Mouse (Mus musculus): ENCODE results near the gene Aurkaip1. TPM values are rescaled to one million over a fixed set of nuclear protein-coding genes. Genes with fewer than 3 reads are reported as not detected.

Gene Aurkaip1
- polyA plus RNA-seq, 1 experiment from 2014 or later, result 157 TPM

GRCm38 (mm10) chr4:155791240-155791933 is 39.7 kb upstream of the Aurkaip1 start:
- Histone ChIP-seq H3K27me3 (ENCODE audit: insufficient read depth, low read length) (no peaks in the 10 kb centered on the region), H3K27ac (ENCODE audit: low read length) (peak overlapping the region; percentile 65), H3K9ac (replicated peaks; ENCODE audit: low read length) (peak overlapping the region; percentile 31; the same call in 1 of the 2 replicates), H3K9me3 (ENCODE audit: low read length) (no peaks in the 10 kb centered on the region), H3K4me2 (replicated peaks; ENCODE audit: low read depth, low read length) (peak overlapping the region; percentile 38), H3K4me3 (ENCODE audit: low read length) (no peak overlapping the region), H3K36me3 (ENCODE audit: insufficient read depth, low read length) (no peaks in the 10 kb centered on the region), H3K4me1 (ENCODE audit: insufficient read depth, low read length) (peaks cover 17% of the 10 kb centered on the region)
- ATAC-seq (ENCODE audit: low FRiP score, low TSS enrichment), result peak; percentile 67
- WGBS, result 41% methylated on average over 24 of the region's 24 CpGs

DNA sequence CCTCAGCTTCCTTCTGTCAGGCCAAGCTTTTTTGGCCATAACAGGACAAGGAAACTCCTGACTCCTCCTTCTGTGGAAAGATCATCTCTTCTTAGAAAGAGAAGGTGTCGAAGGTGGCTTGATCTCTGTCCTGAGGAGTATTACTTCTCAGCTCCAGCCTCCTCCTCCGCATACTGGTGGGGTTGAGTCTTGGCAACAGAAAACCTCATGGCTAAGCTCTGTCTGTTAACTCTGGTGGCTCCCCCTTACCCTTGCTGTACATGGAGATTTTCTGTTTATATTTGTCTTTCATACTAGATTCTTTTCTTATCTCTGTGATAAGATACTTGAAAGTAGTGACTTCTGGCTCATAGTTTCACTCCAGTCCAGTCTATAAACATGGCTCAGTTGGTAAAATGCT is 37.3 kb upstream of the Aurkaip1 start:
- H3K27ac ChIP-seq (ENCODE audit: low read length), result no peak overlapping the region
- H3K4me2 ChIP-seq (replicated peaks; ENCODE audit: low read depth, low read length), result no peak overlapping the region
- 53% methylated on average over 2 of the region's 2 CpGs for WGBS

GRCm38 (mm10) chr4:155802075-155802474 is 29.0 kb upstream of the Aurkaip1 start:
- 90% methylated on average over 1 of the region's 1 CpGs for WGBS
- no peaks in the 10 kb centered on the region for H3K9me3 ChIP-seq (ENCODE audit: low read length)

More for the DNA sequence above, 37.3 kb upstream of the Aurkaip1 start:
- Histone ChIP-seq H3K4me1 (ENCODE audit: insufficient read depth, low read length) (peaks cover 17% of the 10 kb centered on the region), H3K9me3 (ENCODE audit: low read length) (no peaks in the 10 kb centered on the region), H3K27me3 (ENCODE audit: insufficient read depth, low read length) (no peaks in the 10 kb centered on the region), H3K4me3 (ENCODE audit: low read length) (no peak overlapping the region), H3K36me3 (ENCODE audit: insufficient read depth, low read length) (no peaks in the 10 kb centered on the region), H3K9ac (replicated peaks; ENCODE audit: low read length) (no peak overlapping the region)
- ATAC-seq (ENCODE audit: low FRiP score, low TSS enrichment), result no peak

GRCm38 (mm10) chr4:155802741-155803339 is 28.2 kb upstream of the Aurkaip1 start, which contains the start of gene Mrpl20:
Gene Mrpl20 (plus strand): TSS chr4:155802878.
- Histone ChIP-seq H3K4me1 (ENCODE audit: insufficient read depth, low read length) (peaks cover 20% of the 10 kb centered on the region), H3K36me3 (ENCODE audit: insufficient read depth, low read length) (peaks cover 6% of the 10 kb centered on the region), H3K9me3 (ENCODE audit: low read length) (no peaks in the 10 kb centered on the region), H3K4me2 (replicated peaks; ENCODE audit: low read depth, low read length) (peak within 1 kb of the TSS; percentile 64), H3K27ac (ENCODE audit: low read length) (peak within 1 kb of the TSS; percentile 77), H3K27me3 (ENCODE audit: insufficient read depth, low read length) (no peaks in the 10 kb centered on the region), H3K4me3 (ENCODE audit: low read length) (peak within 1 kb of the TSS; percentile 90), H3K9ac (replicated peaks; ENCODE audit: low read length) (peak within 1 kb of the TSS; percentile 89)
- no peak; the same call in 1 of the 2 replicates for ATAC-seq (ENCODE audit: low FRiP score, low TSS enrichment)
- WGBS, result 11% methylated on average over 12 of the region's 12 CpGs

More at GRCm38 (mm10) chr4:155802075-155802474, 29.0 kb upstream of the Aurkaip1 start:
- Histone ChIP-seq H3K27ac (ENCODE audit: low read length) (no peak overlapping the region), H3K4me1 (ENCODE audit: insufficient read depth, low read length) (peaks cover 20% of the 10 kb centered on the region), H3K36me3 (ENCODE audit: insufficient read depth, low read length) (no peaks in the 10 kb centered on the region; the same call in 1 of the 2 replicates), H3K4me2 (replicated peaks; ENCODE audit: low read depth, low read length) (no peak overlapping the region), H3K4me3 (ENCODE audit: low read length) (no peak overlapping the region), H3K9ac (replicated peaks; ENCODE audit: low read length) (no peak overlapping the region), H3K27me3 (ENCODE audit: insufficient read depth, low read length) (no peaks in the 10 kb centered on the region)
- ATAC-seq (ENCODE audit: low FRiP score, low TSS enrichment), result no peak

DNA sequence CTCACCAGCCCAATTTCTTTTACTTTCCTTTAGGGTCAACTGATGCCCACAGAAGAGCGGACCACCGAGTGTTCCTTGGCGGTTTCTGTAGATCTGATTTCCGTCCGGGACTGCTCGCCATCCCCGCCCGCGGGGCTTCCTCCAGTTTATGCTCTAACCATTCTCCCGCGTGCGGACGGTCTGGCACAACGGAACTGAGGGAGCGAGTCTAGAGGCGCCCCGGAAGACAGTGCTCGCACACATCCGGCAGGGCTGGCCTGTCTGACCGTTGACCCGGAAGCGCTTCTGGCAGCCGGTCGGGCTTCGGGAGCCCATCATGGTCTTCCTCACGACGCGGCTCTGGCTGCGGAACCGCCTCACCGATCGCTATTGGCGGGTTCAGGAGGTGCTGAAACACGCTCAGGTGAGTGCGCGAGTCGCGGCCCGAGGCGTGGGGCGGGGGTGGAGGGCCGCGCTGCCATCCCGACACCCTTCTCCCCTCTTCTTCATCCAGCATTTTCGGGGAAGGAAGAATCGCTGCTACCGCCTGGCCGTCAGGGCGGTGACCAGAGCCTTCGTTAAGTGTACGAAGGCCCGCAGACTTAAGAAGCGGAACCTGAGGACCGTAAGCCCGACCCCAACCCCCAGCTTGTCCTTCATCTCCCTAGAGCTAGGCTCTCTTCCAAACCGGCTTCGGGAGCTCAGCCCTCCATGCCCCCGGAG is 27.6 kb upstream of the Aurkaip1 start:
- ATAC-seq (ENCODE audit: low FRiP score, low TSS enrichment), result peak; percentile 98
- H3K9ac ChIP-seq (replicated peaks; ENCODE audit: low read length), result peak overlapping the region; percentile 89
- H3K27me3 ChIP-seq (ENCODE audit: insufficient read depth, low read length), result no peaks in the 10 kb centered on the region
- H3K4me3 ChIP-seq (ENCODE audit: low read length), result peak overlapping the region; percentile 90
- H3K9me3 ChIP-seq (ENCODE audit: low read length), result no peaks in the 10 kb centered on the region
- peak overlapping the region; percentile 64 for H3K4me2 ChIP-seq (replicated peaks; ENCODE audit: low read depth, low read length)
- WGBS, result under 1% methylated on average over 58 of the region's 58 CpGs
- H3K27ac ChIP-seq (ENCODE audit: low read length), result peak overlapping the region; percentile 77
- peaks cover 20% of the 10 kb centered on the region for H3K4me1 ChIP-seq (ENCODE audit: insufficient read depth, low read length)
- H3K36me3 ChIP-seq (ENCODE audit: insufficient read depth, low read length), result peaks cover 13% of the 10 kb centered on the region

DNA sequence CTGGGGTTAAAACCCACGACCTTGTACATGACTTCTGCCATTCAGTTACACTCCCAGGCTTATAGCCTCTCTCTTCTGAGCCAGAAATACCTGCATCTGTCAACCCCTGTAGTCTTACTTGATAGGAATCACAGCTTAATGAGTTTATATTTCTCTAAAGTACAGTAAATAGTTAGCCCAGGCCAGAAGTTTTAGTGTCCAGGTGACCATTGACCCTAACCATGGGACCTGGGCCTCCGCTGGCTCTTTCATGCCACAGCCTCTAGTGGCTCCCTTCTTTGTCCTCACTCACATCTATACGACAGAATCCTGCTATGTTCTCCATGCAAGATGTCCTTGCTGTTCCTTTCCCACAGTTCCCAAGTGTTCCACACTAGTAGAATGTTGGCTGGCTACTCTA is 23.2 kb upstream of the Aurkaip1 start:
- no peak for ATAC-seq (ENCODE audit: low FRiP score, low TSS enrichment)
- H3K27me3 ChIP-seq (ENCODE audit: insufficient read depth, low read length), result no peaks in the 10 kb centered on the region
- no peak overlapping the region for H3K9ac ChIP-seq (replicated peaks; ENCODE audit: low read length)
- peaks cover 35% of the 10 kb centered on the region for H3K36me3 ChIP-seq (ENCODE audit: insufficient read depth, low read length)
- 84% methylated on average over 3 of the region's 3 CpGs for WGBS
- H3K4me2 ChIP-seq (replicated peaks; ENCODE audit: low read depth, low read length), result no peak overlapping the region
- H3K27ac ChIP-seq (ENCODE audit: low read length), result no peak overlapping the region
- no peak overlapping the region for H3K4me3 ChIP-seq (ENCODE audit: low read length)
- no peaks in the 10 kb centered on the region for H3K9me3 ChIP-seq (ENCODE audit: low read length)
- peaks cover 21% of the 10 kb centered on the region for H3K4me1 ChIP-seq (ENCODE audit: insufficient read depth, low read length)

DNA sequence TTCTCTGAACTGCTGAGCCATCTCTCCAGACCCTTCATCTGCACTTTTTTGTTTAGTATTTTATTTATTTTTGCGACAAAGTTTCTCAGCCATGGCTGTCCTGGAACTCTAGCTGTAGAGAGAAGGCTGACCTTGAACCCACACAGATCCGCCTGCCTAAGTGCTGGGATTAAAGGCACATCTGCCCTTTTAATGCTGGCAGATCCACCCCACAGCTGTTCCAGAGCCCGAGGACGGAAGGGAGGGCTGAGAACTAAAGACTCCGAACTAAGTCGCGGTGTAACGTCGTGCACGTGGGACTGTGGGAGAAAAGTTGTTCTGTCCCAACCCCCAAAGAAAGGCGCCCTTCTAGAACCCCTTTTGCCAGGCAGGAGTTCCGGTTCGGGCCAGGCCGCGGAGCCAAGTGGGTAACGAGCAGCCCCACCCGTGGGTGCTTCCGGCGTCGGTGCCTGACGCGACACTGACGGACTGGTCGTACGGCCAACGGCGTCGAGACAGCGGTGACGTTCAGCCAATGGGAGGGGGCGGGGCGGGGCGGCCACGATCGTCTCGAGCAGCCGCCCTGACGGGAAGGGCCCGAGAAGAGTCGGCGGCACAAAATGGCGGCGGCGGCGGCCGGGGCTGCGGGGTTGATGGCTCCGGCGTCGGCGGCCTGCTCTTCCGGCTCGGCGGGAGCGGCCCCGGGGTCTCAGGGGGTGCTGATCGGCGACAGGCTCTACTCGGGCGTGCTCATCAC is 19.0 kb upstream of the Aurkaip1 start, which contains the start of gene Ccnl2:
TSS of gene Ccnl2 (plus strand) at position 561 of the 736 bp plus-strand sequence.
- Histone ChIP-seq H3K4me1 (ENCODE audit: insufficient read depth, low read length) (peaks cover 18% of the 10 kb centered on the region), H3K36me3 (ENCODE audit: insufficient read depth, low read length) (peaks cover 66% of the 10 kb centered on the region), H3K27me3 (ENCODE audit: insufficient read depth, low read length) (no peaks in the 10 kb centered on the region), H3K9me3 (ENCODE audit: low read length) (no peaks in the 10 kb centered on the region), H3K4me3 (ENCODE audit: low read length) (peak within 1 kb of the TSS; percentile 89), H3K9ac (replicated peaks; ENCODE audit: low read length) (peak within 1 kb of the TSS; percentile 99), H3K4me2 (replicated peaks; ENCODE audit: low read depth, low read length) (peak within 1 kb of the TSS; percentile 78), H3K27ac (ENCODE audit: low read length) (peak within 1 kb of the TSS; percentile 94)
- peak; percentile 99 for ATAC-seq (ENCODE audit: low FRiP score, low TSS enrichment)
- under 1% methylated on average over 59 of the region's 60 CpGs for WGBS

DNA sequence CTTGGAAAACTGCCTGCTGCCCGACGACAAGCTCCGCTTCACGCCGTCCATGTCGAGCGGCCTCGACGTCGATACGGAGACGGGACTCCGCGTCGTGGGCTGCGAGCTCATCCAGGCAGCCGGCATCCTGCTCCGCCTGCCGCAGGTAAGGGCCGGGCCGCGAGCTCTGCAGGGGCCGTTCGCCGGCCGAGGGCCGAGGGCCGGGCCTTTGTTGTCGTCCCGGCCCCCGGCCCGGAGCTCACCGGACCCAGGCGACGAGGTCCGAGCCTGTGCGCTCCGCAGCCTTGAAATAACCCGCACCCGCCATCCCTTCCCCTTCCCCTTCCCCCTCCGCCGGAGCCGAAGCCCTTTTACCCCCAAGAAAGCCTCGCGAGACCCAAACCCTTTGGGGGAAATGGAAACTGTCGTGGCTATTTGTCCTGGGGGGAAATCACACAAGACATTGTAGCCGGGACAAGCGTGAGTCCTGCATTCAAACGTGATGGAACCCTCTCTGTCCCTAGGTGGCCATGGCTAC is 18.3 kb upstream of the Aurkaip1 start:
- Histone ChIP-seq H3K4me1 (ENCODE audit: insufficient read depth, low read length) (peaks cover 18% of the 10 kb centered on the region), H3K4me2 (replicated peaks; ENCODE audit: low read depth, low read length) (peak overlapping the region; percentile 78), H3K27ac (ENCODE audit: low read length) (peak overlapping the region; percentile 87), H3K36me3 (ENCODE audit: insufficient read depth, low read length) (peaks cover 67% of the 10 kb centered on the region), H3K27me3 (ENCODE audit: insufficient read depth, low read length) (no peaks in the 10 kb centered on the region), H3K9me3 (ENCODE audit: low read length) (no peaks in the 10 kb centered on the region), H3K9ac (replicated peaks; ENCODE audit: low read length) (peak overlapping the region; percentile 99), H3K4me3 (ENCODE audit: low read length) (peak overlapping the region; percentile 89)
- WGBS, result 0% methylated on average over 49 of the region's 49 CpGs
- ATAC-seq (ENCODE audit: low FRiP score, low TSS enrichment), result peak; percentile 41

DNA sequence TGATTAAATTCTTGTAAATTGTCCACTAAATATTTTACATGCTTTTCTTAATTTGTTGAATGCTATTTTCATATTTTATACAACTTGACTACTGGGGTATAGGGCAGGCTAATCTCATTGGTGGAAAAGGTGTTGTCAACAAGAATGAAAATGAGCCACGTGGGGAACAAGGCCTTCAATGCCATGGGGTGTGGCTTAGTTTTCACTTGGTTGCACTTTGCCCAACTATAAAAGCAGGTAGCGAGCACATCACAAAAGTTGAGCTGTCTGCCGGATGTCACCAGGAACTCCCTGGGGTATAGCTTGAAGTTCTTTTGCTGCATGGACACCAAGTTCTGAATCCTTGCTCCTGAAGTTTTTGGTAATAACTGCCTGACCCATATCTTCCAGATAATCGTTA is 13.5 kb upstream of the Aurkaip1 start:
- Histone ChIP-seq H3K27me3 (ENCODE audit: insufficient read depth, low read length) (no peaks in the 10 kb centered on the region), H3K4me2 (replicated peaks; ENCODE audit: low read depth, low read length) (no peak overlapping the region), H3K4me1 (ENCODE audit: insufficient read depth, low read length) (peaks cover 13% of the 10 kb centered on the region), H3K36me3 (ENCODE audit: insufficient read depth, low read length) (peaks cover 78% of the 10 kb centered on the region), H3K9me3 (ENCODE audit: low read length) (no peaks in the 10 kb centered on the region), H3K4me3 (ENCODE audit: low read length) (no peak overlapping the region), H3K9ac (replicated peaks; ENCODE audit: low read length) (no peak overlapping the region), H3K27ac (ENCODE audit: low read length) (no peak overlapping the region)
- 79% methylated on average over 4 of the region's 4 CpGs for WGBS
- no peak for ATAC-seq (ENCODE audit: low FRiP score, low TSS enrichment)

Data from kidney, embryonic 16.5 days (tissue).